Mouse (Mus musculus) adrenal gland, adult 8-10 months (tissue): Measurements from ENCODE around the gene Adamts13. TPM values are rescaled to one million over a fixed set of nuclear protein-coding genes. Genes with fewer than 3 reads are reported as not detected.

Experiments
- DNase-seq: peaks from one replicate; pipeline ENCODE4 v3.0.0; 2022
- total RNA-seq, 4 experiments: library from RNA; stranded (reverse); gene quantifications; 2 replicates each; pipeline ENCODE4 v1.2.4; 2022

Adamts13 gene
- not detected for total RNA-seq

DNA sequence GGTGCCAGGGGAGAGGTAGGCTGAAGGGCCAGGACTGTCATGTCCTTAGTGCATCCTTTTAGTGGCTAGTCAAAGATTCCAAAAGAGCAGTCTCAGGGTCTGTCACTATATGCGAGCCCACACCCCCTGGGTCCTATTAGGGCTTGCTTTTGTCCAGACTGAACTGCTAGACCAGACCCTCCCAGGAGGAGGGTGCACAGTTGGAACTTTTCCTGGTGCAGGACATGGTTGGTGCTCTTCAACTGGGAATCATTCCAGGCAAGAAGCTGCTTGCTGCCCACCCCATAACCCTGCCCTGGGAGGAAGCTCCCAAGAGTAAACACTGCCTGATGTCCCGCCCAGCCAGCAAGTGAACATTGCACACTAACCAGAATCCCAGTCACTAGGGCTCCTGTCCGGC, at the start of gene Adamts13:
TSS of gene Adamts13 (plus strand) at position 301 of the 400 bp plus-strand sequence.
- no peak for DNase-seq

- DNase-seq = no peak
These were observed 45.3 kb upstream of the Adamts13 start for GRCm38 (mm10) chr2:26927745-26928476.

GRCm38 (mm10) chr2:26930390-26930789, 42.8 kb upstream of the Adamts13 start:
- DNase-seq = peak; percentile 64

DNA sequence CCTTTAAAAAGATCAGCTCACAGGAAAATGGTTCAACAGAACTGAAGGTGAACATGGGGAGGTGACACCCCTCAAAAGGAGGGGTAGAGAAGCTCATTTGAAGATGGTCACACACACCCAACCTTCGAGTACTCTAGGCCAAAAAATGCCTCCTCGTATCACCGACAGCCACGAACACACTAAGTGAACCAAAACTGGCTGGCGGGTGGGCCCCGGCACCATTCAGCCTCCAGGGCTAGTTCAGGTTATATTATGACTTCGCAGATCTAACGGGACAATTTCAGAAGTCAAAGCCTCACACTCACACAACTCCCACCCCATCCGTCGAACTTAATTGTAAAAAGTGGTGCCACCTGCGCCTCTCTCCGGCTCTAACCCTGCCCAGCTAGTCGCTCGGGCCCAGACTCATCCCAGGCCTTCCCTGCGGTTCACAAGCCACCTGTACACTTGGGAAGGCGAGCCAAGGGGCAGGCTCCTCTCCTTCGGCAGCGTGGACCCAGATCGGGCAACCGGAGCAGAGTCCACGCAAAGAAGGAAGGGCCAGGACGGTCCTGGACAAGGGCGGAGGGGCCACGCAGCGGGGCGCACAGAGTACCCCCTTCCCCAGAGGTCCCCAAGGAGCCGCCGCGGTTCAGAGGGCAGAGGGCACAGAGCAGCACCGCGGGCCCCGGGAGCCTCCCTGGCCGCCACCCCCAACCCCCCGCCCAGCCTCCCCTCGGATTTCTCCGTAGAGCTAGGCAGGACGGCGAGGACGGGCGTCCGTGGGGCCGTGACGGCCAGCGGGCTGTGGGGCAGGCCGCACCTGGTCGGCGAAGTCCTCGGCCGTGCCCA, 40.5 kb upstream of the Adamts13 start:
- DNase-seq = no peak

DNA sequence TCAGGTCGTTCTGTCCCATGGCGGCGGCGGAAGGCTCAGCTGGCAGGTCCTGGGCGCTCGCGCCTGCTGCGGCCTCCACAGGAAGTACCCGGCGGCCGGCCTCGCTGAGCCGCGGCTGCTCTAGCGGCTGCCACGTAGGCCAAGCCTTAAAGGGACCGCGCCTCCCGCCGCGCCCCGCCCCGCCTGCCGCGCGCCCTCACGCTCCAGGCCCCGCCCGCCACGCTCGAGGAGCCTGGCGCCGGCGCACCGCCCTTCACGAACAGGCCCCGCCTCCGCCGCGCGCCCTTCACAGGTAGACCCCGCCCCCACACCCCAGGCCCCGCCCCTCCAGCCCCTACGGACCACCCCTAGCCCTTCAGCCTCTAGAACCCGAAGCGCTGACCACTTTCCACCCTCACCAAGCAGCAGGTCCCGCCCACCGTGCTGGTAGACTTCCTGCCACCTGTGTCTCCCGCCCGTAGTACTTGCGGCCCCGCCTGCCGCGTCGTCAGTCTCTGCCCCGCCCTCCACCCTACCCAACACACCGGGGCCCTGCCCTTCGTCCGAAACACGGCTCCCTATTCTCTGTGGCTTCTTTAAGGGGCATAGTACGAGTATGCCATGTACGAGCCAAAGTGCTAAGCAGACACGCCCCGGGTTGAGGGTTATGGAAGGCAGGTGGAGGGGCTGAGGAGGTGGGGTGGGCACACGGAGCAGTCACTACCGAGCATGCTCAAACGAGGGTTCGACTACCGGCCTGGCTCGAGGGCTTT, 39.7 kb upstream of the Adamts13 start, which contains the start of the genes Surf4 and Stkld1:
TSS of gene Surf4 (minus strand) at position 625 of the 752 bp plus-strand sequence.
TSS of gene Stkld1 (plus strand) at position 744 of the 752 bp plus-strand sequence.
- DNase-seq = peak; percentile 93

- no peak for DNase-seq
These were observed 37.9 kb upstream of the Adamts13 start for GRCm38 (mm10) chr2:26935286-26935685.

GRCm38 (mm10) chr2:26936425-26936824, 36.8 kb upstream of the Adamts13 start:
- no peak for DNase-seq

GRCm38 (mm10) chr2:26941539-26941938, 31.7 kb upstream of the Adamts13 start:
- no peak for DNase-seq

DNA sequence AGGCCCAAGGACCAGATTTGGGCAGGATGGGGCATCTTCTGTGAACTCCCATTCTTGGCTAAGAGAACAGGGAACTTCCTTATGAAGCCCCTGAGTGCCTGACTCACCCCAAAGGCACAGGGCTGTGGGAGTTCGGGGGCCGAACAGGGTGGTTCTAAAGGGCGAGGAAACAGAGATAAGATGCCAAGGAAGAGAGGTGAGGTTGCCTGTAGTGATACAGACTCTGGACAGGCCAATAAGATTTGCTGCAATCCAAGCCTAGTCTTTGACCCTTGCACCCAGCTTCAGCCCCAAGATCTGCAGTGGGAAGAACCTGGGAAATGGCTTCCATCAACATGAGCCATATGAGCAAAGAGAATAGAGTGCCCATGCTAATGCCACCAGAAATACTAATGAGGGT, 30.0 kb upstream of the Adamts13 start:
- no peak for DNase-seq

- no peak for DNase-seq
These were observed 22.8 kb upstream of the Adamts13 start for GRCm38 (mm10) chr2:26950411-26950810.

DNA sequence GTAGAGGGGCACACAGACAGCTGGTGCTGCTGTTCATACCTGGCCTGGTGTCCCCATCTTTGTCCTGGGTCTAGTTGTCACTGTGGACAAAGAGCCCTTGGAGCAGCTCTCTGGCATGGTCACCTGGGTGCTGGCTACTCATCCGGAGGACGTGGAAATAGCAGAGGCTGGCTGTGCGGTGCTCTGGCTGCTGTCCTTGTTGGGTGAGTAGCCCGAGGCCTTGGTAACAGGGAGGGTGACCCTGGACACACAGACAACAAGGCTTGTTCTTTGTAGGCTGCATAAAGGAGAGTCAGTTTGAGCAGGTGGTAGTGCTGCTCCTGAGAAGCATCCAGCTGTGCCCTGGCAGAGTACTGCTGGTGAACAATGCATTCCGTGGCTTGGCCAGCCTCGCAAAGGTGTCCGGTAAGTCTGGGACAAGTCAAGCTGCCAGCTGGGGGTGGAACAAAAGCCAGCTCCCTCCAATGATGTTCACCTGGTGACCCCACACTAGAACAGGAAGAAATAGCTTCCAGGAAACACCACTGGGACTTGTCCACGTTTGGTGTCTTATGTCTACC, 21.8 kb upstream of the Adamts13 start:
- DNase-seq = no peak

DNA sequence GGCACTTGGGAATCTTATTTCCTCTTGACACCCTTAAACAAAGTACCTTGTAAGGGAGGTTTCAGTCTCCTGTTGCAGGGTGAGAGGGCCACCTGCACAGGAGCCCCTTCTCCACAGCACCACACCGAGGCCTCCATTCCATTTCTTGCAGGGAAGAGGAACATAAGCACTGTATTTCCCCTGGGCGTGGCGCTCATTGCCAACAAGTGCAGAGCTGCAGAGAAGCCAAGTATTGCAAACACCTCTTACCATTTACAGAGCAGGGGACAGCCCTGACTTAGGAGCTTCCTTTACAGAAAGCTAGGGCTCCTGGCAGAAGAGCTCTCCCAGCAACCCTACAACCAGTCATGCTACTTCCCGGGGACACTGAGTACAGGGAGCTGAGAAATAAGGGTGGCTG, 21.0 kb upstream of the Adamts13 start:
- DNase-seq = no peak

DNA sequence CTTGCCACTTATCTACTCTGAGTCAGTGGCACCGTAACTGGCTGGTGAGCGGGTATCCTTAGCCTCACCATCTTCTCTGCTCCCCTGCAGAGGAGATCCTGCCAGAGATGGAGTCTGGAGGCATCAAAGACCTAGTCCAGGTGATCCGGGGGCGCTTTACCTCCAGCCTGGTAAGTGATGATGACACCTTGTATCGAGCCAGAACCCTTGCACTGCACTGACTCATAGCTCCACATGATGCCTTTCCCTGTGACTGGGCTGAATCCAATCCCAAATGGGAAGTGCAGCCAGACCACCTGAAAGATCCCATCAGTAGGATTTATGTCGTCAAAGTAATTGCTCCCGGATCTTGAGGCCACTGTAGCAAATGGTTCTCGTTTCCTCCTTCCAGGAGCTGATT, 20.4 kb upstream of the Adamts13 start:
- DNase-seq = no peak

- no peak for DNase-seq
These were observed 18.4 kb upstream of the Adamts13 start for GRCm38 (mm10) chr2:26954735-26955395.

- DNase-seq = no peak
These were observed 16.3 kb upstream of the Adamts13 start for GRCm38 (mm10) chr2:26956811-26957487.

DNA sequence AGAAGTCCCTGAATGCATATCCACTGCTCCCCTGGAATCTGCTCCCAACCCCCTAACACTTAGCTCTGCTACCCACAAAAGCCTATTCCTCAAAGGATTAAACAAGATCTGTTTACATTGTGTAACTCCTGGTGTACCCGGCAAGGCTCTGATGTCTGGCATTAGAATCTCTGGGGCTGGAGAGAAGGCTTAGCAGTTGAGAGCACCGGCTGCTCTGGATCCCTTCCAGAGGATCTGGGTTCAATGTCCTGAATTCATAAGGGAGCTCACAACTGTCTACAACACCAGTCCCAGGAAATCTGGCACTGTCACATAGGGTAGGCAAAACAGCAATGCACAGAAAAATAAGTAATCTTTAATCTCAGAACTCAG, 15.7 kb upstream of the Adamts13 start:
- DNase-seq = no peak

DNA sequence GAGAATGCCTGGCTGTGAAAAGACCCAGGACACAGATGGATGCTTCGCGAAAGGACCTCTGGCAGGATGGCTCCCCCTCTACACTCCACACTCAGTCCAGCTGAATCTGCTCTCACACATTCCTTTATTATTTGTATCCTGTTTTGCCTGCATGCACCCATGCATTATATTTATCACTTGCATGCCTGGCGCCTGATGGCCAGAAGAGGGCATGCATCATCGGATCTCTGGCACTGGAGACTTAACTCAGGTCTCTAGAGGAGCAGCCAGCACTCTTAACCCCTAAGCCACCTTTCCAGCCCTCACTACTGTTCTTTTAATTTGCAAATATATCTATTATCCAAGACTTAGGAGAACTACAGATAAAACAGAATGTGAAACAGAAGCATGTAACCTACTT, 12.5 kb upstream of the Adamts13 start:
- no peak for DNase-seq

GRCm38 (mm10) chr2:26963923-26964723, 9.1 kb upstream of the Adamts13 start, which contains the start of gene Rexo4:
Rexo4 (minus strand) TSS chr2:26964386.
- peak; percentile 90 for DNase-seq

DNA sequence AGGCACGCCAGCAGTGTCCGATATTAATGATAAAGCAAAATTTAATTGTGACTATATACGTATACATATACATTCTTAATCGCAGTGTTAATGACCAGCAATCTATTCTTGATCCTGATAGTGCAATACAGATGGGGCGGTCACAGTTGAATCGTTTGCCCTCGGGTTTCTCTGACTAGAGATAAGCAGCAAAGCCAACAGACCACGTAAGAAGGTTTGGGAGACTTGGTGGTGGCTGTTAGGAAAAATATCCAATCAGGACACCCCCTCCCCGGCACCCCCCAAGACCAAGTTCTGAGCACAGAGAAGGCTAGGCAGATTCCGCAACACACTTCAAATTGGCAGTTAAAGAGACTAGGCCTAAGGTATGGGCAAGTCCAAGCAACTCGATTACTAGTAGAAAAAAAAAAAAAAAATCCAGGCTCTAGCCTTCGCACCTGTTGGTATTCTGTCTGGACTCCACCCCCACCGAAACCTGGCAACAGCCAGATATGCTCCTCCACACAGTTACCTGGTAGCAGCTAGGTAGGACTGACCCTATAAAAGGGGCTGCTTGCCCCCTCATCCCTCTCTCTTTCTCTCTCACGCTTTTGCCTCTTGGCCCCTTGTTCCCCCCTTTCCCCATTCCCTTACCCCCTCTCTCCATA, 8.4 kb upstream of the Adamts13 start:
- DNase-seq = no peak

GRCm38 (mm10) chr2:26967262-26967661, 6.0 kb upstream of the Adamts13 start:
- DNase-seq = no peak
